Mouse (Mus musculus): ENCODE measurements around the gene Rps29. TPM values are rescaled to one million over a fixed set of nuclear protein-coding genes. Genes with fewer than 3 reads are reported as not detected.
A peak's percentile ranks its signal among the peaks of the same experiment; 100 is the strongest.
"Not testable (repeated sequence)": the region's sequence is repeated elsewhere in the genome, so short reads cannot be mapped to it uniquely, and the experiment has no call there.

Rps29 gene
- polyA plus RNA-seq, 1 experiment from 2014 or later: 1,027 TPM

DNA sequence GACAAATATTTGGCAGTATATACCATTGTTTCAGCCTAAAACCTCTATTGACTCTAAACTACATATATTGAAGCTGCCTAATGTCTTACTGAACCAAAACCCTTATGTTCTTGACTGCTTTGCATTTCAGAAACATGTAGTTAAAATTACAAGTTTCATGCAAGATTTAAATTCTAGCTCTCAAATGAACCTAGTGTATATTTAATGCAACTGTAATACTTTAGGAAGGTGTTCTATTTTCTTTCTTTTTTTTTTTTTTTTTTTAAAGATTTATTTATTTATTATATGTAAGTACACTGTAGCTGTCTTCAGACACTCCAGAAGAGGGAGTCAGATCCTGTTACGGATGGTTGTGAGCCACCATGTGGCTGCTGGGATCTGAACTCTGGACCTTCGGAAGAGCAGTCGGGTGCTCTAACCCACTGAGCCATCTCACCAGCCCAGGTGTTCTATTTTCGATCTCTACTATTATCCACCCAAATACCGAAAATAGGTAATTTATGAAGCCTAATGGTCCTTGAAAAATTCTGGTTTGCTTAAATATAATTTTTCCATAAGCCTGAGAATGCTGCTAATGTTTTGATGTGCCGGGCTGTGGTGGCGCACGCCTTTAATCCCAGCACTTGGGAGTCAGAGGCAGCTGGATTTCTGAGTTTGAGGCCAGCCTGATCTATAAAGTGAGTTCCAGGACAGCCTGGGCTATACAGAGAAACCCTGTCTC, 8.0 kb upstream of the Rps29 start:
- peaks cover 14% of the 10 kb centered on the region for H3K4me1 ChIP-seq (ENCODE audit: control insufficient read depth, insufficient read depth, low read length)
- H3K4me3 ChIP-seq (ENCODE audit: low read length); H3K36me3 ChIP-seq (ENCODE audit: control insufficient read depth, insufficient read depth); H3K9me3 ChIP-seq (replicated peaks; ENCODE audit: control insufficient read depth, low read length); ATAC-seq (replicated peaks; ENCODE audit: extremely low read depth, insufficient read depth, low FRiP score); H3K9ac ChIP-seq (ENCODE audit: low read length); H3K27me3 ChIP-seq (ENCODE audit: control insufficient read depth, insufficient read depth, low read length); H3K27ac ChIP-seq (ENCODE audit: low read length); H3K4me2 ChIP-seq (ENCODE audit: low read depth, low read length): not testable (repeated sequence)
- WGBS: 73% methylated on average over 8 of the region's 8 CpGs

DNA sequence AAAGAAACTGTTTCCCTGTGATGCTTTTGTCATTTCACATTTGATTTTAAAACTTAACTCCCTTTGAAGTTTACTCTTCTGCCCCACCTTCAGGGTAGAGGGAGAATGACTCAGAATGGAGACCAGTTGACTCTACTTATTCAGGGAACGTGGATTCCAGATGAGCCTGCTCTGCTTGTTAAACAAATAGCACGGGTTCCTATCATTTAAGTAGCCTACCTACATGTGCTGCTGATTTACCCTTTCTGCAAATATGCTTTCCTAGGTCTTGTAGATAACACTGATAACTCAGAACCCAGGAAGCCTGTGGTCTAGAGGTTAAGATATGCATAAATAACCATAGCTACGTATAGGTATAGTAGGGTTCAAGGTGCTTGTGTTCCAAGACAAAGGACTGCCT, 5.9 kb upstream of the Rps29 start:
- no peaks in the 10 kb centered on the region for H3K9me3 ChIP-seq (replicated peaks; ENCODE audit: control insufficient read depth, low read length)
- H3K9ac ChIP-seq (ENCODE audit: low read length): no peak overlapping the region
- H3K4me1 ChIP-seq (ENCODE audit: control insufficient read depth, insufficient read depth, low read length): peaks cover 12% of the 10 kb centered on the region
- no peak overlapping the region for H3K4me3 ChIP-seq (ENCODE audit: low read length)
- WGBS: 55% methylated on average over 3 of the region's 3 CpGs
- no peak overlapping the region for H3K4me2 ChIP-seq (ENCODE audit: low read depth, low read length)
- no peaks in the 10 kb centered on the region for H3K36me3 ChIP-seq (ENCODE audit: control insufficient read depth, insufficient read depth)
- H3K27ac ChIP-seq (ENCODE audit: low read length): no peak overlapping the region
- no peaks in the 10 kb centered on the region for H3K27me3 ChIP-seq (ENCODE audit: control insufficient read depth, insufficient read depth, low read length)
- no peak for ATAC-seq (replicated peaks; ENCODE audit: extremely low read depth, insufficient read depth, low FRiP score)

DNA sequence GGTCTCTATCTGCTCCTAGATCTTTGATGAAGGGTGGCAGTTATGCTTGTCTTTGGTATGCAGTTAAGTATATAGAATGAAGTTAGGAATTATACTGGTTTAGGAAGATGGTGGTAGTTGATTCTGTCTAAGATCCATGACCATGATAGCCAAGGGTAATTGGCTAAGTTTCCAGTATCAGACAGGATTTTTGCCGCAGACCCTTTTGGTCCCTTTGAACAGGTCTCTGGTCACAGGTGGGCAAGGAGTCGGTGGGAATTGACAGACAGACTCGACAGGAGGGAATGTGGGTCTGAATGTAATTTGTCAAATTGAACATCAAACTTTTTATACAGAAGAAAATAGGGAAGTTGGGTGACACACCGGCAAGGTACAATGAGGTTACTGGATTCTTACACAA, 4.6 kb upstream of the Rps29 start:
- H3K4me2 ChIP-seq (ENCODE audit: low read depth, low read length); H3K27me3 ChIP-seq (ENCODE audit: control insufficient read depth, insufficient read depth, low read length); ATAC-seq (replicated peaks; ENCODE audit: extremely low read depth, insufficient read depth, low FRiP score); H3K9me3 ChIP-seq (replicated peaks; ENCODE audit: control insufficient read depth, low read length); H3K4me1 ChIP-seq (ENCODE audit: control insufficient read depth, insufficient read depth, low read length); H3K9ac ChIP-seq (ENCODE audit: low read length); H3K4me3 ChIP-seq (ENCODE audit: low read length); H3K36me3 ChIP-seq (ENCODE audit: control insufficient read depth, insufficient read depth); H3K27ac ChIP-seq (ENCODE audit: low read length): not testable (repeated sequence)
- 81% methylated on average over 4 of the region's 4 CpGs for WGBS

GRCm38 (mm10) chr12:69160677-69161076, 1.7 kb upstream of the Rps29 start:
- not testable (repeated sequence) for H3K4me3 ChIP-seq (ENCODE audit: low read length); H3K9ac ChIP-seq (ENCODE audit: low read length); H3K9me3 ChIP-seq (replicated peaks; ENCODE audit: control insufficient read depth, low read length); ATAC-seq (replicated peaks; ENCODE audit: extremely low read depth, insufficient read depth, low FRiP score); H3K27me3 ChIP-seq (ENCODE audit: control insufficient read depth, insufficient read depth, low read length); H3K4me2 ChIP-seq (ENCODE audit: low read depth, low read length); H3K27ac ChIP-seq (ENCODE audit: low read length); H3K4me1 ChIP-seq (ENCODE audit: control insufficient read depth, insufficient read depth, low read length)
- H3K36me3 ChIP-seq (ENCODE audit: control insufficient read depth, insufficient read depth): peaks cover 16% of the 10 kb centered on the region
- WGBS: 90% methylated on average over 2 of the region's 2 CpGs

DNA sequence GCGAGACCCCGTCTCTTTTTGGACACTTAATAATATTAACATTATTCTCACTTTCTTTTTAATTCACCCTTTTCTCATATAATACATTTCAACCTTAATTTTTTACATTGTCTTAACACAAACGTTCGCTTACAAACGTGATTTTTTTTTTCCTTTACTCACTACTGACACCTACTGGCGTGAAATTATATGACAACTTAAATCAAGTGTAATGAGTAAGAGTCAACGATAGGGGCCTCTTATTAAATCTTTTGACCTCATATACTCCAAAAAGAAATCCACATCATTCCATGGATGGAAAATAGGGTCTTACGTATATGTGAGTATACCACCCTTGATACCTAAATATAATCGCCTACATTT, 573 bp upstream of the Rps29 start:
- no peaks in the 10 kb centered on the region for H3K9me3 ChIP-seq (replicated peaks; ENCODE audit: control insufficient read depth, low read length)
- 4% methylated on average over 9 of the region's 9 CpGs for WGBS
- no peaks in the 10 kb centered on the region for H3K27me3 ChIP-seq (ENCODE audit: control insufficient read depth, insufficient read depth, low read length)
- peaks cover 16% of the 10 kb centered on the region for H3K36me3 ChIP-seq (ENCODE audit: control insufficient read depth, insufficient read depth)
- ATAC-seq (replicated peaks; ENCODE audit: extremely low read depth, insufficient read depth, low FRiP score): no peak
- H3K4me2 ChIP-seq (ENCODE audit: low read depth, low read length): peak overlapping the region; percentile 39; the same call in 1 of the 2 replicates
- no peak overlapping the region for H3K9ac ChIP-seq (ENCODE audit: low read length)
- peak overlapping the region; percentile 37; the same call in 1 of the 2 replicates for H3K27ac ChIP-seq (ENCODE audit: low read length)
- peaks cover 7% of the 10 kb centered on the region for H3K4me1 ChIP-seq (ENCODE audit: control insufficient read depth, insufficient read depth, low read length)
- peak overlapping the region; percentile 35 for H3K4me3 ChIP-seq (ENCODE audit: low read length)

DNA sequence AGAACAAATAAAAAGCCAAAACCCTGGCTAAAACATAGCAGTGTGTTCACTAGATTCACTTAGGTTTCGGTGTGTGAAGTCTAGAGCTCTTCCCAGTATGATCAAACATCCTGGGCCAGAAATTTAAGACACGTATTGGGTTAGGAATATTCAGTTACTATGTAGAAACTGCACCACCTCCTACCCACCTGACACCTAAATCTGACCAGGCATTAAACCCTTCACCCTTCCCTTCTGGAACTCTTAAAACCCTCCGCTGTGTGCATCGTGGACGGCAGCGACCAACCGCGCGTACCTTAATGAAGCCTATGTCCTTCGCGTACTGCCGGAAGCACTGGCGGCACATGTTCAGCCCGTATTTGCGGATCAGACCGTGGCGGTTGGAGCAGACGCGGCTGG, 621 bp downstream of the Rps29 start:
- no peak; the same call in 1 of the 2 replicates for ATAC-seq (replicated peaks; ENCODE audit: extremely low read depth, insufficient read depth, low FRiP score)
- Histone ChIP-seq H3K27me3 (ENCODE audit: control insufficient read depth, insufficient read depth, low read length) (no peaks in the 10 kb centered on the region), H3K36me3 (ENCODE audit: control insufficient read depth, insufficient read depth) (peaks cover 16% of the 10 kb centered on the region), H3K9ac (ENCODE audit: low read length) (peak overlapping the region; percentile 88), H3K9me3 (replicated peaks; ENCODE audit: control insufficient read depth, low read length) (no peaks in the 10 kb centered on the region), H3K4me2 (ENCODE audit: low read depth, low read length) (peak overlapping the region; percentile 69), H3K4me3 (ENCODE audit: low read length) (peak overlapping the region; percentile 76), H3K27ac (ENCODE audit: low read length) (peak overlapping the region; percentile 96), H3K4me1 (ENCODE audit: control insufficient read depth, insufficient read depth, low read length) (peaks cover 7% of the 10 kb centered on the region)
- under 1% methylated on average over 19 of the region's 19 CpGs for WGBS

DNA sequence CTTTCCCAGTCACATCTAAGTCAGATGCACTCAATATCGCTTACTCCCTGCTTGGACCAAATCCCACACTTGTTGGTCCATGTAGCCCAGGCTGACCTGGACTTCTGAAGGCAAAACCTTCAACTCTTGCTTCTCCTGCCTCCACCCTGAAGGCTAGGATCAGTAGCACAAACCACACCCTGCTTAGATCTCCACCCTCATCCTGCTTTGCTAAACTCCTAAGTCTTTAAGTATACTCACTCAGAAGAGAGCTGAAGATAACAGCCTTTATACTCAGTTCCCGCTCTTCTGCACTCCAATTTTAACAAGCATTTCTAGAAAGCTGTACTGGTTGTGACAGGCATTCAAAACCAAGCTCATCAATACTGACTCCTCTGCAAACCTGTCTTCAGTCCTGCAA, 1.9 kb downstream of the Rps29 start:
- H3K27ac ChIP-seq (ENCODE audit: low read length): no peak overlapping the region
- no peaks in the 10 kb centered on the region for H3K9me3 ChIP-seq (replicated peaks; ENCODE audit: control insufficient read depth, low read length)
- WGBS: 95% methylated on average over 2 of the region's 2 CpGs
- H3K36me3 ChIP-seq (ENCODE audit: control insufficient read depth, insufficient read depth): peaks cover 16% of the 10 kb centered on the region
- no peaks in the 10 kb centered on the region for H3K27me3 ChIP-seq (ENCODE audit: control insufficient read depth, insufficient read depth, low read length)
- H3K4me1 ChIP-seq (ENCODE audit: control insufficient read depth, insufficient read depth, low read length): peaks cover 7% of the 10 kb centered on the region
- no peak overlapping the region for H3K4me2 ChIP-seq (ENCODE audit: low read depth, low read length)
- no peak overlapping the region for H3K4me3 ChIP-seq (ENCODE audit: low read length)
- no peak for ATAC-seq (replicated peaks; ENCODE audit: extremely low read depth, insufficient read depth, low FRiP score)
- no peak overlapping the region for H3K9ac ChIP-seq (ENCODE audit: low read length)

- ATAC-seq (replicated peaks; ENCODE audit: extremely low read depth, insufficient read depth, low FRiP score): no peak
- WGBS: 84% methylated on average over 4 of the region's 4 CpGs
- Histone ChIP-seq H3K4me2 (ENCODE audit: low read depth, low read length) (no peak overlapping the region), H3K9me3 (replicated peaks; ENCODE audit: control insufficient read depth, low read length) (no peaks in the 10 kb centered on the region), H3K4me1 (ENCODE audit: control insufficient read depth, insufficient read depth, low read length) (peaks cover 7% of the 10 kb centered on the region), H3K4me3 (ENCODE audit: low read length) (no peak overlapping the region), H3K36me3 (ENCODE audit: control insufficient read depth, insufficient read depth) (peaks cover 16% of the 10 kb centered on the region), H3K9ac (ENCODE audit: low read length) (no peak overlapping the region), H3K27ac (ENCODE audit: low read length) (no peak overlapping the region), H3K27me3 (ENCODE audit: control insufficient read depth, insufficient read depth, low read length) (no peaks in the 10 kb centered on the region)
Measured at GRCm38 (mm10) chr12:69156436-69156835, 2.5 kb downstream of the Rps29 start.

DNA sequence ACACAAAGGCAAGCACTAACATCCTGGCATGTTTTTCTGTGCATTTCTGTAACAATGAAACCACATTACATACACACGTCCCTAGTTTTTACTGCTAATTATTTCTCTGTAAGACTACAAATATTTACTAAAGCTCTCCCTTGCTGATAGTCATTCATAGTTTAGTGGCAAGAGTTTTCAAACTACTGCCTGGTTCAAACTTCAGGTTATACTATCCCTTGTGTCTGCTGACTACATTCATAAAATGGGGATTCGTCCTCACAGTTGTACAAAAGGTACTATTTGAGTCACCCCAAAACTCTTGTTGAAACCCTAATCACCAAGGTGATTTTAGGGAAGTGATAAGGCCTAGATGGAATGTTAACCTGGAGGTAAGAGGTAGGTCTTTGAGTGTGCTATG, 3.1 kb downstream of the Rps29 start:
- no peak for ATAC-seq (replicated peaks; ENCODE audit: extremely low read depth, insufficient read depth, low FRiP score)

More for the DNA sequence above, 3.1 kb downstream of the Rps29 start:
- no peak overlapping the region for H3K4me2 ChIP-seq (ENCODE audit: low read depth, low read length)
- peaks cover 16% of the 10 kb centered on the region for H3K36me3 ChIP-seq (ENCODE audit: control insufficient read depth, insufficient read depth)
- H3K9me3 ChIP-seq (replicated peaks; ENCODE audit: control insufficient read depth, low read length): no peaks in the 10 kb centered on the region
- H3K27ac ChIP-seq (ENCODE audit: low read length): no peak overlapping the region
- peaks cover 7% of the 10 kb centered on the region for H3K4me1 ChIP-seq (ENCODE audit: control insufficient read depth, insufficient read depth, low read length)
- no peak overlapping the region for H3K4me3 ChIP-seq (ENCODE audit: low read length)
- 82% methylated on average over 2 of the region's 2 CpGs for WGBS
- no peaks in the 10 kb centered on the region for H3K27me3 ChIP-seq (ENCODE audit: control insufficient read depth, insufficient read depth, low read length)
- no peak overlapping the region for H3K9ac ChIP-seq (ENCODE audit: low read length)

All from heart, embryonic 16.5 days (tissue).